Mouse (Mus musculus): Measurements from ENCODE around the gene Tbcc. TPM values are rescaled to one million over a fixed set of nuclear protein-coding genes. Genes with fewer than 3 reads are reported as not detected.
A peak's percentile ranks its signal among the peaks of the same experiment; 100 is the strongest.
"Not testable (repeated sequence)": the region's sequence is repeated elsewhere in the genome, so short reads cannot be mapped to it uniquely, and the experiment has no call there.

The Tbcc gene
- polyA plus RNA-seq (2016; fragmentation: Nextera tagmentation; extraction: Ambion mirVana) = 62.1 and 66.3 TPM in 2 replicates

DNA sequence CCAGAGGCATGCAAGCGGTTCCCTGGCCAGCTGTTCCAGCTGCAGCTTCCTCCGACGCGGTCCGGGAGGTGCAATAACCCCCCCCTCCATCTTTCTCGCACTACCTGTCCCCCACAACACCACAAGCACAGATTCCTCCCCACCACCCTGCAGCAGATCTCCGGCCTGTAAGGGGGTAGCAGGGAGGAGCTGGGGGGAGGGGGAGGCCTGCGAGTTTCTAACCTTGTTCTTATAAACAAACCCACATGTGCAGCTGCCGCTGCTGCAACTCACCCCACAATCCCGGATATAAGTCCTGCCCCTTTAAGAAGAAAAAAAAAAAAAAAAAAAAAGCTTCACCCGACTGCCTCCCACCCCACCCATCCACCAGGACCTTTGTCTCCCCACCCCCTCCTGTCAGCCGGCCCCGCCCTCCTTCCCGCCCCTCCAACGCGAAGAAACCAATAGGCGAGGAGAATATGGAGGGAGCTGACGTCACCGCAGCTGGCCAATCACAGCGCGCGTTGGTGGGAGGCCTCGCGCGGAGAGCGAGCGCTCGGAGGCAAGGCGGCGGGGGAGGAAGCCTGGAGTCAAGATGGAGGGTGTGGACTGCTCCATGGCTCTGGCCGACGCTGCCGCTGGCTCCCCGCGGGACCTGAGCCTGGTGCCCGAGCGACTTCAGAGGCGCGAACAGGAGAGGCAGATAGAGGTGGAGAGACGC, at the start of gene Tbcc:
Tbcc (plus strand) TSS at position 569 of the 700 bp plus-strand sequence.
- Histone ChIP-seq H3K27me3 (ENCODE audit: low read depth, poor library complexity, severe bottlenecking) (no peaks in the 10 kb centered on the region), H3K4me1 (peaks cover 43% of the 10 kb centered on the region), H3K36me3 (peaks cover 21% of the 10 kb centered on the region), H3K4me3 (peak within 1 kb of the TSS; percentile 87), H3K9me3 (replicated peaks) (no peaks in the 10 kb centered on the region), H3K27ac (peak within 1 kb of the TSS; percentile 95)
- WGBS = under 1% methylated on average over 40 of the region's 40 CpGs
- peak; percentile 99 for DNase-seq (ENCODE audit: low spot score)

- no peak for DNase-seq (ENCODE audit: low spot score)
- H3K27me3 ChIP-seq (ENCODE audit: low read depth, poor library complexity, severe bottlenecking) = no peaks in the 10 kb centered on the region
- WGBS = 83% methylated on average over 2 of the region's 2 CpGs
- no peak overlapping the region for H3K4me3 ChIP-seq
- H3K27ac ChIP-seq = no peak overlapping the region
- peaks cover 26% of the 10 kb centered on the region for H3K4me1 ChIP-seq
- no peaks in the 10 kb centered on the region for H3K9me3 ChIP-seq (replicated peaks)
- H3K36me3 ChIP-seq = no peaks in the 10 kb centered on the region
Observed at GRCm38 (mm10) chr17:46843022-46843421, 47.5 kb upstream of the Tbcc start.

DNA sequence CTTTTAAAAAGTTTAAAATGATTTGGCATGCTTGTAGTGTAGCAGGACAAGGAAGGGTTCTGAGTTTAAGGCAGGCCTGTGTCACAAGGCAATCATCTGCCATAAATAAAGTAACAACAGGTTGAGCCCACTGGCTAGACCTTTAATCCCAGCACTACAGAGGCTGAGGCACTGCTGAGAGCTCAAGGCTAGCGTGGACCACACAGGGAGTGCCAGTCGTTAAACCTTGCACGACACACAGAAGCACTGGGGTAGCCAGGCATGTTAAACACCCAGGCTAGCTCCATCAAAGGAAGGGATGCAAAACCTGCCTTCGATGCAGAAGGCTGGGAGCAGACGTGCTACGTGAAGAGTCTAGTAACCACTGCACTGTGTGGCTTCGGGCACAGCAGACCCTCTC, 46.8 kb upstream of the Tbcc start:
- peak; percentile 44 for DNase-seq (ENCODE audit: low spot score)
- Histone ChIP-seq H3K4me3 (no peak overlapping the region), H3K27ac (peak overlapping the region; percentile 23; the same call in 1 of the 2 replicates), H3K36me3 (no peaks in the 10 kb centered on the region), H3K9me3 (replicated peaks) (no peaks in the 10 kb centered on the region), H3K4me1 (peaks cover 26% of the 10 kb centered on the region), H3K27me3 (ENCODE audit: low read depth, poor library complexity, severe bottlenecking) (no peaks in the 10 kb centered on the region)
- 28% methylated on average over 7 of the region's 7 CpGs for WGBS

- Histone ChIP-seq H3K27me3 (ENCODE audit: low read depth, poor library complexity, severe bottlenecking) (no peaks in the 10 kb centered on the region), H3K27ac (no peak overlapping the region), H3K4me3 (no peak overlapping the region), H3K4me1 (peaks cover 26% of the 10 kb centered on the region), H3K36me3 (no peaks in the 10 kb centered on the region), H3K9me3 (replicated peaks) (no peaks in the 10 kb centered on the region)
- 49% methylated on average over 10 of the region's 10 CpGs for WGBS
- no peak for DNase-seq (ENCODE audit: low spot score)
Observed at GRCm38 (mm10) chr17:46844811-46845210, 45.7 kb upstream of the Tbcc start.

GRCm38 (mm10) chr17:46845262-46845661, 45.2 kb upstream of the Tbcc start:
- no peaks in the 10 kb centered on the region for H3K27me3 ChIP-seq (ENCODE audit: low read depth, poor library complexity, severe bottlenecking)
- 80% methylated on average over 12 of the region's 12 CpGs for WGBS

GRCm38 (mm10) chr17:46846573-46846972, 43.9 kb upstream of the Tbcc start:
- not testable (repeated sequence) for H3K27ac ChIP-seq; H3K4me3 ChIP-seq; DNase-seq (ENCODE audit: low spot score); H3K36me3 ChIP-seq; H3K27me3 ChIP-seq (ENCODE audit: low read depth, poor library complexity, severe bottlenecking); H3K9me3 ChIP-seq (replicated peaks)
- WGBS = 96% methylated on average over 18 of the region's 18 CpGs
- peaks cover 23% of the 10 kb centered on the region for H3K4me1 ChIP-seq

More at GRCm38 (mm10) chr17:46845262-46845661, 45.2 kb upstream of the Tbcc start:
- no peaks in the 10 kb centered on the region for H3K9me3 ChIP-seq (replicated peaks)
- H3K4me3 ChIP-seq = no peak overlapping the region
- H3K27ac ChIP-seq = no peak overlapping the region
- H3K4me1 ChIP-seq = peaks cover 26% of the 10 kb centered on the region
- no peak for DNase-seq (ENCODE audit: low spot score)
- H3K36me3 ChIP-seq = no peaks in the 10 kb centered on the region

GRCm38 (mm10) chr17:46847206-46847605, 43.3 kb upstream of the Tbcc start:
- H3K9me3 ChIP-seq (replicated peaks) = no peaks in the 10 kb centered on the region
- no peak overlapping the region for H3K27ac ChIP-seq
- no peak for DNase-seq (ENCODE audit: low spot score)
- peaks cover 23% of the 10 kb centered on the region for H3K4me1 ChIP-seq
- 91% methylated on average over 7 of the region's 7 CpGs for WGBS
- H3K4me3 ChIP-seq = no peak overlapping the region
- H3K36me3 ChIP-seq = no peaks in the 10 kb centered on the region
- H3K27me3 ChIP-seq (ENCODE audit: low read depth, poor library complexity, severe bottlenecking) = no peaks in the 10 kb centered on the region

GRCm38 (mm10) chr17:46852725-46853124, 37.8 kb upstream of the Tbcc start:
- H3K4me1 ChIP-seq = peaks cover 32% of the 10 kb centered on the region
- H3K9me3 ChIP-seq (replicated peaks) = no peaks in the 10 kb centered on the region
- DNase-seq (ENCODE audit: low spot score) = peak; percentile 58
- H3K36me3 ChIP-seq = peaks cover 5% of the 10 kb centered on the region
- 0 out of 2 replicates have a peak overlapping the region, but pooled peaks have one; percentile 7 for H3K4me3 ChIP-seq
- peak overlapping the region; percentile 11; the same call in 1 of the 2 replicates for H3K27ac ChIP-seq
- WGBS = 33% methylated on average over 6 of the region's 6 CpGs
- no peaks in the 10 kb centered on the region for H3K27me3 ChIP-seq (ENCODE audit: low read depth, poor library complexity, severe bottlenecking)

GRCm38 (mm10) chr17:46853281-46853680, 37.2 kb upstream of the Tbcc start:
- Histone ChIP-seq H3K27ac (peak overlapping the region; percentile 11; the same call in 1 of the 2 replicates), H3K27me3 (ENCODE audit: low read depth, poor library complexity, severe bottlenecking) (no peaks in the 10 kb centered on the region), H3K4me1 (peaks cover 32% of the 10 kb centered on the region), H3K4me3 (no peak overlapping the region), H3K36me3 (peaks cover 5% of the 10 kb centered on the region), H3K9me3 (replicated peaks) (no peaks in the 10 kb centered on the region)
- 63% methylated on average over 6 of the region's 6 CpGs for WGBS
- DNase-seq (ENCODE audit: low spot score) = no peak

- no peaks in the 10 kb centered on the region for H3K9me3 ChIP-seq (replicated peaks)
- no peak overlapping the region for H3K4me3 ChIP-seq
- no peak overlapping the region for H3K27ac ChIP-seq
- H3K36me3 ChIP-seq = peaks cover 5% of the 10 kb centered on the region
- no peaks in the 10 kb centered on the region for H3K27me3 ChIP-seq (ENCODE audit: low read depth, poor library complexity, severe bottlenecking)
- WGBS = 84% methylated on average over 7 of the region's 7 CpGs
- DNase-seq (ENCODE audit: low spot score) = no peak
- H3K4me1 ChIP-seq = peaks cover 36% of the 10 kb centered on the region
Observed at GRCm38 (mm10) chr17:46854096-46854495, 36.4 kb upstream of the Tbcc start.

GRCm38 (mm10) chr17:46854640-46855110, 35.8 kb upstream of the Tbcc start:
- Histone ChIP-seq H3K27me3 (ENCODE audit: low read depth, poor library complexity, severe bottlenecking) (no peaks in the 10 kb centered on the region), H3K4me1 (peaks cover 42% of the 10 kb centered on the region), H3K9me3 (replicated peaks) (no peaks in the 10 kb centered on the region), H3K4me3 (peak overlapping the region; percentile 7; the same call in 1 of the 2 replicates), H3K36me3 (peaks cover 5% of the 10 kb centered on the region), H3K27ac (0 out of 2 replicates have a peak overlapping the region, but pooled peaks have one; percentile 16)
- DNase-seq (ENCODE audit: low spot score) = no peak
- 86% methylated on average over 8 of the region's 8 CpGs for WGBS

GRCm38 (mm10) chr17:46855328-46856106, 35.0 kb upstream of the Tbcc start:
- H3K27ac ChIP-seq = peak overlapping the region; percentile 100
- WGBS = 83% methylated on average over 15 of the region's 15 CpGs
- no peak for DNase-seq (ENCODE audit: low spot score)
- H3K27me3 ChIP-seq (ENCODE audit: low read depth, poor library complexity, severe bottlenecking) = no peaks in the 10 kb centered on the region
- H3K9me3 ChIP-seq (replicated peaks) = no peaks in the 10 kb centered on the region
- peak overlapping the region; percentile 97 for H3K4me3 ChIP-seq
- H3K4me1 ChIP-seq = peaks cover 44% of the 10 kb centered on the region
- H3K36me3 ChIP-seq = peaks cover 5% of the 10 kb centered on the region

DNA sequence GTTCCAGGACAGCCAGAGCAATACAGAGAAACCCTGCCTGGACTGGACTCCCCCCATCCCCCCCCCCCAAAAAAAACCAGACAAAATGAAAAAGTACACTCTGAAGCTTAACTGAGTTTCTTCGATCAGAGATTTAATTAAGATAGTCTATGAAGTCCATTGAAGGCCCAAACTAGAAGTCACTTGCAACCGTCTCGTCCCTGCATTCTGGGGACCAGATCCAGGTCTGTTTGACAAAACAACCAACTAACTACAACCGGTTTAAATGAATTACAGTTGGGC, 34.4 kb upstream of the Tbcc start:
- 21% methylated on average over 4 of the region's 4 CpGs for WGBS
- peaks cover 5% of the 10 kb centered on the region for H3K36me3 ChIP-seq
- H3K27ac ChIP-seq = peak overlapping the region; percentile 100
- H3K27me3 ChIP-seq (ENCODE audit: low read depth, poor library complexity, severe bottlenecking) = no peaks in the 10 kb centered on the region
- DNase-seq (ENCODE audit: low spot score) = no peak
- peaks cover 47% of the 10 kb centered on the region for H3K4me1 ChIP-seq
- no peaks in the 10 kb centered on the region for H3K9me3 ChIP-seq (replicated peaks)
- peak overlapping the region; percentile 97 for H3K4me3 ChIP-seq
